Mouse (Mus musculus): ENCODE results near the gene Arhgap10.

GRCm38 (mm10) chr8:77479995-77480394 is 37.8 kb downstream of the Arhgap10 start:
- TF ChIP-seq TAL1 (IDR thresholded peaks at IDR 0.05; ENCODE audit: low read length) (no peak), GATA1 (IDR thresholded peaks at IDR 0.05; ENCODE audit: low read length) (no peak)
